Mouse (Mus musculus) embryo, embryonic 9.5 days (tissue): ENCODE measurements around the gene Clec2g.

Experiments used
- DNase-seq: peaks from one replicate; pipeline ENCODE4 v3.0.0-alpha.2; 2017; ENCODE audit errors: extremely low spot score

The Clec2g gene

GRCm38 (mm10) chr6:129013762-129014276 is 79.6 kb downstream of the Clec2g start:
- DNase-seq: no peak

DNA sequence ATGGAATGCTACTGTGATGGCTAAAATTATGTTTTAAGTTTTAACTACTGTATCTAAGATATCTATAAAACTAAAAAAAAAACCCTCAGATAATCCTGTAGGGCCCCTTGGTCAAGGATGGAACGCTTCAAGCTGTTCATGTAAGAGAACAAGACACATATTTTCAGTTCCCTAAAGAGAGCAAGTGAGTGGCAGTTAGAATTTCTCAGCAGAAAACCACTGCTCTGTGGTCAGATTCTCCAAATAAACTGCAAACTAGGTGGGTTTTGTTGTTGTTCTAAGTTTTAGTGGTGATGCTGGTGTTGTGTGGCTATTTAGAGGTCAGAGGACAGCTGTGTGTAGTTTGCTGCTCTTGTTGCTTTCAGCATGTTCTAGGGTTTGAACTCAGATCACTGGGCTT is 80.2 kb downstream of the Clec2g start:
- DNase-seq: no peak

DNA sequence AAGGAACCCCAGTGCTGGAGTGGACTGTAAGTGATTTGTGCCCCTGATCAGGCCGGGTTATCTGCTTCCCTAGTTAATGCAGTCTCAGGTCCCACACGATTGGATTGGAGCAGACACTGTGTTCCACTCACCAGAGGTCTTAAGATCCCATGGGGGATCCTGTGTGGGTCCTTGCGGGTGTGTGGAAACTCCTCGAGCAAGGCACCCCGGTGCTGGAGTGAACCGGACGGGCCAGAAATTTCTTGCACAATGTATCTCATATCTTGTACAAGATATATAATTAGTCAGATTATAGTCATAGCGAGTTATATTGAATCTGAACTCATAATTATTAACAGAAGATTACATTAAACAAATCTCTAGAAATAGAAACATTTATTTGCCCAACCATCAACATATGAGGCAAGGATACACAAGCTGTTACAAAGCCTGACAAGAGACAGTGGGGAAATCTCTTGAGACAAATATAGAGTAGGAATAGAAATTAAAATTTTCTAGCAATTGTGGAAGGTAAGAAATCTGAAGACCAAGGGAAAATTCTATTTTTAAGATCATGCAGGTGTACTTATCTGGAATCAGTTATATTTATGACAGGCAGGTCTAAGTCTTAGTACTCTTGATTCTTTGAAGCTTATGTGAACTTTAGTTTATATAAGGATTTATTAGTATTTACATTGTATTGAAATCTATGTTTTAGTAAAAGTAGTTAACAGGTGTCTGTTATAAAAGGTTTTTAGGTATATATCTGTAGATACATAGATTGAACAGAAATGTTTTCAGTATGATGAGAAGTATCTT is 93.5 kb downstream of the Clec2g start:
- no peak for DNase-seq

- no peak for DNase-seq
Measured at GRCm38 (mm10) chr6:129030175-129030824, 96.1 kb downstream of the Clec2g start.

GRCm38 (mm10) chr6:129030964-129031363 is 96.8 kb downstream of the Clec2g start:
- DNase-seq: no peak

GRCm38 (mm10) chr6:129033397-129033796 is 99.2 kb downstream of the Clec2g start:
- DNase-seq: no peak
